15 mouse cellular contexts compared by ENCODE assay signal in the genomic region with DNA sequence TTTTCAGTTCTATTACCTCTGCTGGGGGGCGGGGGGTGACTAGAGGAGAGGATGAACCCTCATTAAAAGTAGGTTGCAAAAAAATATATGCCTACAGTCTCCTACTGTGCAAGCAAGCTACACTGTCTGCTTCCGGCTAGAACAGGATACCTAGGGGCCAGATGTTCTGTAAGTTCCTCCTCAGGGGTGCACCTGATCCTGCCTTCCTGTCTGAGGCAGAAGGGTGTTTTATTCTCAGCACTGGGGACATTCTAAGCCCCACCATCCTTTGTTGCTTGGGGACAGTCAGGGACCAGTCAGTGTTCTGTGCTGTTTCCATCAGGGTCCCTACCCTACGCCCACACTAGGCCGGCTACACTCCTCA.
DNase-seq lines count a peak whose midpoint lies in the region; ATAC-seq and TF ChIP-seq lines count a peak whose summit lies in the region.
"Had no signal": no experiment of that assay in that cellular context is flagged by ENCODE, and none has a peak within 500 bp of the region (broad histone marks: within the 10 kb centered on the region; RNA-seq: fewer than 3 reads in every experiment).

No protein-coding gene starts in this region.

- no peak overlapping the region for H3K4me3 ChIP-seq in heart, embryonic 10.5 days
- no peak overlapping the region for H3K4me3 ChIP-seq in heart, embryonic 11.5 days (ENCODE audit: low read depth, low read length)
- no peak overlapping the region for H3K4me3 ChIP-seq in thymus, adult 2 months (ENCODE audit: control insufficient read depth, insufficient read depth, low read length)
- H3K4me3 ChIP-seq in liver, embryonic 13.5 days (replicated peaks), result no peak overlapping the region
- H3K4me3 ChIP-seq: hindbrain, embryonic 15.5 days; left cerebral cortex, adult 2 months had no signal

- DNase-seq in heart, embryonic 10.5 days (ENCODE audit: low spot score), result no peak
- DNase-seq in thymus, postnatal 14 days, result peak; percentile 21
- DNase-seq in thymus, adult 2 months, result no peak
- no peak for DNase-seq in liver, embryonic 13.5 days
- DNase-seq in testis, postnatal 14 days (ENCODE audit: low spot score), result no peak
- no peak for DNase-seq in adrenal gland, postnatal 25 days
- no peak for DNase-seq in gastrocnemius, adult 18-20 months (ENCODE audit: low spot score)
- DNase-seq: B cell, adult 2 months; cerebellum, adult 8-10 months; gastrocnemius, postnatal 14 days; right cerebral cortex, adult 18-20 months had no signal

- ATAC-seq in heart, embryonic 11.5 days (replicated peaks; ENCODE audit: insufficient number of reproducible peaks, low FRiP score, low TSS enrichment), result no peak
- 0 out of 2 replicates have a peak, but pooled peaks have one; percentile 21 for ATAC-seq in liver, embryonic 13.5 days (ENCODE audit: low read depth)

- H3K9me3 ChIP-seq in heart, embryonic 10.5 days, result no peaks in the 10 kb centered on the region
- no peaks in the 10 kb centered on the region for H3K9me3 ChIP-seq in heart, embryonic 11.5 days (replicated peaks; ENCODE audit: control insufficient read depth, low read length)
- no peaks in the 10 kb centered on the region; the same call in 1 of the 2 replicates for H3K9me3 ChIP-seq in liver, embryonic 13.5 days (replicated peaks)
- H3K9me3 ChIP-seq: hindbrain, embryonic 15.5 days had no signal

- 0 out of 2 replicates have a peak overlapping the region, but pooled peaks have one; percentile 10 for H3K27ac ChIP-seq in heart, embryonic 10.5 days
- no peak overlapping the region for H3K27ac ChIP-seq in heart, embryonic 11.5 days (ENCODE audit: low read depth, low read length)
- H3K27ac ChIP-seq in thymus, adult 2 months (ENCODE audit: control insufficient read depth, insufficient read depth, low read length), result no peak overlapping the region
- H3K27ac ChIP-seq in liver, embryonic 13.5 days, result no peak overlapping the region
- H3K27ac ChIP-seq: hindbrain, embryonic 15.5 days; left cerebral cortex, adult 2 months; macrophage had no signal

- TF ChIP-seq CTCF in thymus, adult 2 months (IDR thresholded peaks at IDR 0.05; ENCODE audit: borderline replicate concordance, control insufficient read depth, extremely low read depth, insufficient read depth, low read length, poor library complexity), result no peak

- no peak overlapping the region for H3K4me2 ChIP-seq in heart, embryonic 11.5 days
- no peak overlapping the region for H3K4me2 ChIP-seq in liver, embryonic 13.5 days
- H3K4me2 ChIP-seq: hindbrain, embryonic 15.5 days had no signal

- peaks cover 20% of the 10 kb centered on the region for H3K4me1 ChIP-seq in heart, embryonic 10.5 days
- no peaks in the 10 kb centered on the region for H3K4me1 ChIP-seq in heart, embryonic 11.5 days (ENCODE audit: control insufficient read depth, insufficient read depth, low read length)
- H3K4me1 ChIP-seq in thymus, adult 2 months (replicated peaks; ENCODE audit: control insufficient read depth, insufficient read depth, low read length), result peaks cover 18% of the 10 kb centered on the region
- peaks cover 10% of the 10 kb centered on the region for H3K4me1 ChIP-seq in liver, embryonic 13.5 days (replicated peaks)

- no peaks in the 10 kb centered on the region for H3K36me3 ChIP-seq in heart, embryonic 10.5 days
- no peaks in the 10 kb centered on the region for H3K36me3 ChIP-seq in heart, embryonic 11.5 days (ENCODE audit: control insufficient read depth, insufficient read depth, low read length)
- H3K36me3 ChIP-seq in thymus, adult 2 months (ENCODE audit: control insufficient read depth, insufficient read depth, low read length), result no peaks in the 10 kb centered on the region
- no peaks in the 10 kb centered on the region for H3K36me3 ChIP-seq in liver, embryonic 13.5 days
- H3K36me3 ChIP-seq: hindbrain, embryonic 15.5 days had no signal

- 80% methylated on average over 4 of the region's 4 CpGs for WGBS in heart, embryonic 10.5 days
- 77% methylated on average over 4 of the region's 4 CpGs for WGBS in heart, embryonic 11.5 days (ENCODE audit: insufficient replicate concordance)
- WGBS in thymus, adult 2 months, result 41% methylated on average over 4 of the region's 4 CpGs
- 49% methylated on average over 4 of the region's 4 CpGs for WGBS in liver, embryonic 13.5 days (ENCODE audit: insufficient replicate concordance)

- no peak overlapping the region for H3K9ac ChIP-seq in heart, embryonic 11.5 days (ENCODE audit: low read depth, low read length)
- no peak overlapping the region for H3K9ac ChIP-seq in liver, embryonic 13.5 days
- H3K9ac ChIP-seq: hindbrain, embryonic 15.5 days had no signal

- H3K27me3 ChIP-seq in heart, embryonic 10.5 days (ENCODE audit: insufficient read depth, poor library complexity, severe bottlenecking), result no peaks in the 10 kb centered on the region
- no peaks in the 10 kb centered on the region for H3K27me3 ChIP-seq in heart, embryonic 11.5 days (ENCODE audit: control insufficient read depth, insufficient read depth, low read length)
- no peaks in the 10 kb centered on the region for H3K27me3 ChIP-seq in thymus, adult 2 months (ENCODE audit: control insufficient read depth, insufficient read depth, low read length)
- H3K27me3 ChIP-seq in liver, embryonic 13.5 days, result no peaks in the 10 kb centered on the region
- H3K27me3 ChIP-seq: hindbrain, embryonic 15.5 days had no signal

- no peak for TF ChIP-seq POLR2A in thymus, adult 2 months (IDR thresholded peaks at IDR 0.05; ENCODE audit: control insufficient read depth, extremely low read depth, insufficient read depth, low read length, poor library complexity)
